Mouse (Mus musculus) telencephalon, adult 2 months (tissue): Measurements from ENCODE around the gene Hist1h2ak.
"Not testable (repeated sequence)": the region's sequence is repeated elsewhere in the genome, so short reads cannot be mapped to it uniquely, and the experiment has no call there.

Source experiments
- DNase-seq: peaks from one replicate; pipeline ENCODE4 v3.0.0-alpha.2; 2011; ENCODE audit warnings: low read depth, low spot score

The Hist1h2ak gene

GRCm38 (mm10) chr13:21721107-21721756, 32.4 kb downstream of the Hist1h2ak start:
- not testable (repeated sequence) for DNase-seq

GRCm38 (mm10) chr13:21718381-21719080, 35.1 kb downstream of the Hist1h2ak start:
- DNase-seq: no peak

GRCm38 (mm10) chr13:21717397-21718357, 36.0 kb downstream of the Hist1h2ak start, which contains the start of gene Hist1h3h:
Gene Hist1h3h (plus strand): TSS chr13:21717659.
- DNase-seq: peak; percentile 96

- not testable (repeated sequence) for DNase-seq
These were observed 36.9 kb downstream of the Hist1h2ak start for GRCm38 (mm10) chr13:21716540-21717391.

- peak; percentile 97 for DNase-seq
These were observed 37.6 kb downstream of the Hist1h2ak start, which contains the start of the genes Hist1h2bl and Hist1h2ai for GRCm38 (mm10) chr13:21715864-21716539. Gene Hist1h2bl (minus strand): TSS chr13:21716143. Gene Hist1h2ai (plus strand): TSS chr13:21716422.

GRCm38 (mm10) chr13:21715131-21715863, 38.3 kb downstream of the Hist1h2ak start:
- DNase-seq: no peak

- DNase-seq: no peak
These were observed 38.9 kb downstream of the Hist1h2ak start for GRCm38 (mm10) chr13:21714725-21715124.

GRCm38 (mm10) chr13:21711698-21712097, 41.9 kb downstream of the Hist1h2ak start:
- no peak for DNase-seq

- no peak for DNase-seq
These were observed 42.7 kb downstream of the Hist1h2ak start for GRCm38 (mm10) chr13:21710821-21711525.

GRCm38 (mm10) chr13:21710031-21710711, 43.5 kb downstream of the Hist1h2ak start:
- peak; percentile 74 for DNase-seq

- no peak for DNase-seq
These were observed 47.0 kb downstream of the Hist1h2ak start for GRCm38 (mm10) chr13:21706669-21707068.
